Mouse (Mus musculus) forebrain, embryonic 12.5 days (tissue): ENCODE results near the gene Trmo. TPM values are rescaled to one million over a fixed set of nuclear protein-coding genes. Genes with fewer than 3 reads are reported as not detected.

ENCODE experiments used
- ATAC-seq: fragments of 200-750 bp; cut with Nextera tagmentation; 2 replicates; pipeline ENCODE4 v1.8.0; 2017; ENCODE audit warnings: moderate TSS enrichment; ENCODE audit not compliant: low FRiP score
- H3K27ac ChIP-seq: fragments of 300-500 bp; sonication (generic); 2 replicates; pipeline ENCODE4 v1.5.1; 2016; ENCODE audit warnings: mild to moderate bottlenecking
- H3K27me3 ChIP-seq: fragments of 300-500 bp; sonication (generic); 2 replicates; pipeline ENCODE4 v1.6.1; 2016; ENCODE audit warnings: mild to moderate bottlenecking
- H3K36me3 ChIP-seq: fragments of 300-500 bp; sonication (generic); replicated peaks from 2 replicates; pipeline ENCODE4 v1.6.1; 2016; ENCODE audit warnings: mild to moderate bottlenecking
- H3K4me1 ChIP-seq: fragments of 300-500 bp; sonication (generic); 2 replicates; pipeline ENCODE4 v1.6.1; 2016
- H3K4me2 ChIP-seq: fragments of 300-500 bp; sonication (generic); 2 replicates; pipeline ENCODE4 v1.6.1; 2016; ENCODE audit warnings: mild to moderate bottlenecking, moderate library complexity
- H3K4me3 ChIP-seq: fragments of 300-500 bp; sonication (generic); replicated peaks from 2 replicates; pipeline ENCODE4 v1.5.1; 2016; ENCODE audit warnings: mild to moderate bottlenecking
- H3K9ac ChIP-seq: fragments of 300-500 bp; sonication (generic); 2 replicates; pipeline ENCODE4 v1.6.1; 2016; ENCODE audit warnings: mild to moderate bottlenecking
- H3K9me3 ChIP-seq: fragments of 300-500 bp; sonication (generic); 2 replicates; pipeline ENCODE4 v1.6.1; 2016
- WGBS: fragments of 180-500 bp; shearing (Covaris S2); methylation state at CpG from one replicate; pipeline ENCODE4 v1.1.7; 2016; 5-methylcytosine and 5-hydroxymethylcytosine counted together
- polyA plus RNA-seq: library from polyadenylated mRNA; unstranded; fragments of >200 nt; fragmentation: Nextera tagmentation; extraction: Ambion mirVana; gene quantifications from 2 replicates; pipeline ENCODE4 v1.2.1, GENCODE M21; 2016

Trmo gene
- polyA plus RNA-seq, 1 experiment from 2014 or later = 9.9 TPM

DNA sequence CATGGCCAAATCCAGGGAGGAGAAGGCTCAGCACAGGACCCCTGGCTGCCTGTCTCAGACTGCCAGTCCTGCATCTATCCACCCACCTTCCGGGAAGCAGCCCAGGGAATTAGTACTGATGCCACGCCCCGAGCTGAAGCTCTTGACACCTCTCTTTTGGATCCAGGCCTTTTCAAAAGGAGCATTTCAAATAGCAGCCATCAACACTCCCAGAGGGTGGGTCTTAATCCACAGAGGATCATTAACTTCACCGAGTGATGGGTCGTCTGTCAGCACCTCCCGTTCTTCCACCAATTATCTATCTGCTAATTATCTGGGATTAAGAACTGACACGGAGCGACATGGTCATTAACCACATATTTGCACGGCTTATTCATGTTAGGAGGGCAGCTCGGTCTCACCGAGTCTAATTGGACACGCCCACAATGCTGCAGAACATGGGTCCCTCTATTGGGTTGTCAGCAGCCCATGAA is 21.7 kb downstream of the Trmo start:
- ATAC-seq = peak; percentile 86
- Histone ChIP-seq H3K27me3 (peaks cover 44% of the 10 kb centered on the region), H3K4me3 (no peak overlapping the region), H3K27ac (peak overlapping the region; percentile 65; the same call in 1 of the 2 replicates), H3K36me3 (no peaks in the 10 kb centered on the region), H3K4me2 (peak overlapping the region; percentile 13; the same call in 1 of the 2 replicates), H3K9ac (no peak overlapping the region), H3K4me1 (peaks cover 9% of the 10 kb centered on the region; the same call in 1 of the 2 replicates), H3K9me3 (no peaks in the 10 kb centered on the region)
- 6% methylated on average over 12 of the region's 12 CpGs for WGBS

- Histone ChIP-seq H3K4me2 (no peak overlapping the region), H3K9me3 (no peaks in the 10 kb centered on the region), H3K4me3 (no peak overlapping the region), H3K27ac (no peak overlapping the region), H3K4me1 (peaks cover 4% of the 10 kb centered on the region; the same call in 1 of the 2 replicates), H3K36me3 (no peaks in the 10 kb centered on the region), H3K9ac (no peak overlapping the region), H3K27me3 (peaks cover 30% of the 10 kb centered on the region)
- ATAC-seq = no peak
- WGBS = 84% methylated on average over 2 of the region's 2 CpGs
Observed at GRCm38 (mm10) chr4:46364360-46364759, 24.9 kb downstream of the Trmo start.

- WGBS = 79% methylated on average over 5 of the region's 5 CpGs
Observed at GRCm38 (mm10) chr4:46361258-46361657, 28.0 kb downstream of the Trmo start.

DNA sequence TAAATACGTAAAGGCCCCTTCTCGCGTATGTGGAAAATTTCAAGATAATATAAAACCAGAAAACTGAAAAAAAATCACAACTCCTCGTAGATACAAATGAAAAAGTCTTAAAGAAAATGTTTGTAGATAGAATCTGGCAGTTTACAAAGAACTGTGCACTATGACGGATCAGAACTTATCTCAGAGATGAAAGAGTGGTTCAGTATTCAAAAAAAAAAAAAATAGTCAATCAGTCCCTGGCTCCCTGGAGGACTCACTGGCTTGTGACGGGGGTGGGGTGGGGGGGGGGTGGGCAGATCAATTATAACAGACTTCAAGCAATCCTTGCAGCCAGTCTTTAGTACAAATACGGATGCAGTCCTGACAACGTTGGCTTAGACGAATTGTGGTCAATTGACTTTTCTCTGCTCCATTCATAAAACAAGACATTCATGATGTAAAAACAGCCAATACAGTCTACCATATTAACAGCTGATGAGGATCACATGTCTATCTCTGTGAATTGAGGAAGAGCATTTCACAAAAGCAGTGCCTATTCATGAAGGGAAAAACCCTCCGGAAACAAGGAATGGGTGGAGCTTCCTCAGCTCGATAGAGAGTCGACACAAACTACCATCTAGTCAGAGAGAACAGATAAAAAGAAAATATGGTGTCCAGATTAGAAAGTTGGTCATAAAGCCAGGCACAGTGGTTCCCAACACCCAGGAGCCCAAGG is 29.5 kb downstream of the Trmo start:
- Histone ChIP-seq H3K36me3 (no peaks in the 10 kb centered on the region), H3K9me3 (no peaks in the 10 kb centered on the region), H3K4me3 (no peak overlapping the region), H3K4me1 (no peaks in the 10 kb centered on the region), H3K9ac (no peak overlapping the region), H3K27me3 (peaks cover 33% of the 10 kb centered on the region), H3K4me2 (no peak overlapping the region), H3K27ac (no peak overlapping the region)
- ATAC-seq = no peak
- 80% methylated on average over 12 of the region's 12 CpGs for WGBS

More at GRCm38 (mm10) chr4:46361258-46361657, 28.0 kb downstream of the Trmo start:
- no peaks in the 10 kb centered on the region for H3K9me3 ChIP-seq
- H3K27me3 ChIP-seq = peaks cover 30% of the 10 kb centered on the region
- no peak overlapping the region for H3K9ac ChIP-seq
- no peak overlapping the region for H3K4me2 ChIP-seq
- no peaks in the 10 kb centered on the region for H3K4me1 ChIP-seq
- H3K27ac ChIP-seq = no peak overlapping the region
- ATAC-seq = no peak
- no peaks in the 10 kb centered on the region for H3K36me3 ChIP-seq
- H3K4me3 ChIP-seq = no peak overlapping the region

DNA sequence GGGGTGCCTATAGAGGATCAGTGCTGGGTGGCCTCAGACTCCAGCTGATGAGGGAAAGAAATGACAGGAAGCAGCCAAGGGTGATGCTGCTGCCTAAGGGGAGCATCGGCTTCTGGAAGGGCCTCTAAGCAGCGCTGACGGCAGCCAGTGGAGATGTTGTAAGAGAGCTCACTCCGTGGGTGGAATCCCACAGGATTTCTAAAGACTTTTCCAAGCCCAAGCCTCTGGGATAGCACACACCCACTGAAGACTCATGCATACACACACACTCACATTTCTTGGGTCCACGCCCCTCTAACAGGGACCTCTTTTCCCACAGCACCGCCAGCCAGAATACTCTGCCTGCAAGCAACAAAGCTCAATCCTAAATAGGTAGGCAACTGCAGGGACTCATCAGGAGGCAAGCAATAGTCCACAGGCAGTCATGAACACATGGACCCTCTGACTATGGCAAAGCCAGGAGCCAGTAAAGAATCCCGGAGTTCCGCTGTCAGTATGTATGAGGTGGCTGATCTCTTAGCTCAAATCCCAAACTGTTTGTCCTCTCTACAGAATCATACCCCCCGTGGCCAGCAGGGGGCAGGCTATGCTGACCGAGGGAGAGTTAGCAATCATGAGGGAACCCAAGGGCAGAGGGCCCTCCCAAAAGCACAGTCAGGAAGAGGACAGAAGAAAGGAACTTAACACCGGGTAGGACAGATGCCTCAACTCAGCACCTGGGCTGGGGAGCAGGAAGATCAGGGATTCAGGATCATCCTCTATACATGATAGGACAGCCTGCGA is 32.7 kb downstream of the Trmo start:
- ATAC-seq = no peak
- Histone ChIP-seq H3K27me3 (peaks cover 56% of the 10 kb centered on the region), H3K4me1 (peaks cover 8% of the 10 kb centered on the region; the same call in 1 of the 2 replicates), H3K4me3 (no peak overlapping the region), H3K27ac (no peak overlapping the region), H3K36me3 (no peaks in the 10 kb centered on the region), H3K9me3 (no peaks in the 10 kb centered on the region), H3K4me2 (no peak overlapping the region), H3K9ac (no peak overlapping the region)
- WGBS = 48% methylated on average over 12 of the region's 12 CpGs

- no peaks in the 10 kb centered on the region for H3K36me3 ChIP-seq
- H3K4me2 ChIP-seq = no peak overlapping the region
- H3K27ac ChIP-seq = no peak overlapping the region
- no peaks in the 10 kb centered on the region for H3K9me3 ChIP-seq
- peaks cover 8% of the 10 kb centered on the region; the same call in 1 of the 2 replicates for H3K4me1 ChIP-seq
- ATAC-seq = no peak
- H3K9ac ChIP-seq = no peak overlapping the region
- 7% methylated on average over 10 of the region's 10 CpGs for WGBS
- no peak overlapping the region for H3K4me3 ChIP-seq
- peaks cover 81% of the 10 kb centered on the region for H3K27me3 ChIP-seq
Observed at GRCm38 (mm10) chr4:46353045-46353444, 36.2 kb downstream of the Trmo start.

DNA sequence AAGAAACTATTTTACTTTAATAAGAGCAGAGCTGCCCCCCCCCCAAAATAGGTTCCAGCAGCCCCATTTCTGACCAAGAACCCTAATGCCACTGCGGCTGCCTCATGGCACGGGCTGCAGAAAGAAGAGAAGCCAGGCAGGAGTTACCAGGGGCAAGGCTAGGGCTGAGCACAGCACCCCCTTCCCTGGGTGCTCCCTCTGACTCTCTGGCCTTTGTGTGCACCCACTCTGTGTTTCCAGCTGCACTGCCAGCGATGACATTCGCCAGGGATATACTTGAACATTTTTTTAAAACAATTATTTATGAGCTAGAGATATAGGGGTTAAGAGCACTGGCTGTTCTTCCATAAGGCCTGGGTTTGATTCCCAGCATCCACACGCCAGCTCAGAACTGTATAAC is 39.7 kb downstream of the Trmo start:
- no peak overlapping the region for H3K27ac ChIP-seq
- 35% methylated on average over 5 of the region's 5 CpGs for WGBS
- no peak for ATAC-seq
- no peak overlapping the region for H3K4me3 ChIP-seq
- H3K4me2 ChIP-seq = no peak overlapping the region
- no peak overlapping the region for H3K9ac ChIP-seq
- no peaks in the 10 kb centered on the region for H3K9me3 ChIP-seq
- peaks cover 89% of the 10 kb centered on the region for H3K27me3 ChIP-seq
- H3K4me1 ChIP-seq = peaks cover 15% of the 10 kb centered on the region
- H3K36me3 ChIP-seq = no peaks in the 10 kb centered on the region

GRCm38 (mm10) chr4:46348897-46349296 is 40.3 kb downstream of the Trmo start:
- WGBS = 15% methylated on average over 9 of the region's 9 CpGs

GRCm38 (mm10) chr4:46347580-46348515 is 41.4 kb downstream of the Trmo start:
- Histone ChIP-seq H3K27ac (no peak overlapping the region), H3K36me3 (no peaks in the 10 kb centered on the region), H3K27me3 (peaks cover 93% of the 10 kb centered on the region), H3K9ac (no peak overlapping the region), H3K9me3 (no peaks in the 10 kb centered on the region), H3K4me3 (no peak overlapping the region), H3K4me2 (no peak overlapping the region), H3K4me1 (peaks cover 19% of the 10 kb centered on the region)
- WGBS = 2% methylated on average over 41 of the region's 41 CpGs
- no peak for ATAC-seq

More at GRCm38 (mm10) chr4:46348897-46349296, 40.3 kb downstream of the Trmo start:
- H3K4me3 ChIP-seq = no peak overlapping the region
- no peak for ATAC-seq
- H3K9ac ChIP-seq = no peak overlapping the region
- H3K36me3 ChIP-seq = no peaks in the 10 kb centered on the region
- H3K4me1 ChIP-seq = peaks cover 22% of the 10 kb centered on the region
- no peak overlapping the region for H3K27ac ChIP-seq
- no peaks in the 10 kb centered on the region for H3K9me3 ChIP-seq
- H3K27me3 ChIP-seq = peaks cover 93% of the 10 kb centered on the region
- H3K4me2 ChIP-seq = no peak overlapping the region

GRCm38 (mm10) chr4:46347141-46347540 is 42.1 kb downstream of the Trmo start:
- WGBS = 7% methylated on average over 4 of the region's 4 CpGs
- Histone ChIP-seq H3K4me3 (no peak overlapping the region), H3K27ac (no peak overlapping the region), H3K36me3 (no peaks in the 10 kb centered on the region), H3K9me3 (no peaks in the 10 kb centered on the region), H3K4me1 (peaks cover 17% of the 10 kb centered on the region), H3K27me3 (peaks cover 93% of the 10 kb centered on the region), H3K4me2 (no peak overlapping the region), H3K9ac (no peak overlapping the region)
- no peak for ATAC-seq

DNA sequence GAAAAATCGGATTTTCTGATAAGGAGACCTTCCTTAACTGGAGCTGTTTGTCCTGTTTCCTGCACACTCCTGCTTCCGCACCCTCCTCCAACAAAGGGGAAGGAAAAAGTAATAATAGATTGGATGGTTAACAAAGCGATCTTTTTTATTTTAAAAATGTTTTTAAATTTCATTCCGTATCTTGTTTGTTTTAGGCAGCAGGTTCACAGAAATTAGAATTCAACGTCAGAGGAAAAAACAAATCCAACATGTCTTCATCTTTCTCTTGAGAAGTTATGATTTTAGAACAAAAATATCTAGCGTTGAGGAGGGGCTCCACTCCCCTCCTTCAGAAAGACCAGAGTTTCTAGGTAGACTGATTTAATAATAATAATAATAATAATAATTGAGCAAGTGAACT is 43.0 kb downstream of the Trmo start:
- ATAC-seq = no peak
- peaks cover 93% of the 10 kb centered on the region for H3K27me3 ChIP-seq
- no peak overlapping the region for H3K4me2 ChIP-seq
- 25% methylated on average over 6 of the region's 6 CpGs for WGBS
- no peaks in the 10 kb centered on the region for H3K36me3 ChIP-seq
- H3K9ac ChIP-seq = no peak overlapping the region
- H3K9me3 ChIP-seq = no peaks in the 10 kb centered on the region
- H3K4me1 ChIP-seq = peaks cover 17% of the 10 kb centered on the region
- H3K27ac ChIP-seq = no peak overlapping the region
- no peak overlapping the region for H3K4me3 ChIP-seq

GRCm38 (mm10) chr4:46345773-46346100 is 43.5 kb downstream of the Trmo start:
- no peaks in the 10 kb centered on the region for H3K36me3 ChIP-seq
- H3K27me3 ChIP-seq = peaks cover 93% of the 10 kb centered on the region
- no peaks in the 10 kb centered on the region for H3K9me3 ChIP-seq
- no peak overlapping the region for H3K4me2 ChIP-seq
- ATAC-seq = no peak
- H3K27ac ChIP-seq = no peak overlapping the region
- no peak overlapping the region for H3K9ac ChIP-seq
- H3K4me1 ChIP-seq = peaks cover 17% of the 10 kb centered on the region
- no peak overlapping the region for H3K4me3 ChIP-seq
- WGBS = 14% methylated on average over 3 of the region's 3 CpGs
